Mouse (Mus musculus): Measurements from ENCODE around the gene Gm42878.

DNA sequence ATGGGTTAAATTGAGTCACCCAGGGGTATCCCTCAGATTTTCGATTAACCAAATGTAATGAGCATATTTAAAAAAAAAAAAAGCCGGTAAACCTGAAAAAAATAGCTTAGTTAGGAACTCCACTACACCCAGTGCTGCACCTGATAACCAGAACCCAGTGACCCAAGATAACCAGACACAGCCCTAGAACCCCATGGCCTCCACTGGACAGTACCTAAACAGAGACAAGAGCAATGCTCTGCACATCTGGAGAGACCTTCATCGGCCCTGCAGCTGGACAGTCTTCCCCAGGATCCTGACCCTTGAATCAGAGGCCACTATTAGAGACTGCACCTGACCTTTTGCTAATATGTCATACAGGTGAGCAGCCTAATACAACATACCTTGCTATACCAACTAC lies 1.8 kb upstream of the Gm42878 start:
- TF ChIP-seq CTCF (conservative IDR thresholded peaks at IDR 0.05 in 1 of 2, IDR thresholded peaks at IDR 0.05 in 1 of 2; ENCODE audit: low read depth in 2 of 2, low read length in 2 of 2) (no peak), E2F4 (IDR thresholded peaks at IDR 0.05; ENCODE audit: insufficient replicate concordance, low read depth, low read length) (no peak), USF2 (conservative IDR thresholded peaks at IDR 0.05; ENCODE audit: low read depth, low read length) (no peak), ZNF384 (IDR thresholded peaks at IDR 0.05; ENCODE audit: low read depth, low read length) (no peak), POLR2A (IDR thresholded peaks at IDR 0.05; ENCODE audit: low read depth, low read length) (no peak), EP300 (IDR thresholded peaks at IDR 0.05; ENCODE audit: low read length) (no peak), POLR2AphosphoS2 (IDR thresholded peaks at IDR 0.05; ENCODE audit: low read depth, low read length) (no peak)
